Mouse (Mus musculus): Measurements from ENCODE around the gene Uqcc2. TPM values are rescaled to one million over a fixed set of nuclear protein-coding genes. Genes with fewer than 3 reads are reported as not detected.

Uqcc2 gene
- total RNA-seq, 2 experiments from 2014 or later: 323 to 335 TPM

DNA sequence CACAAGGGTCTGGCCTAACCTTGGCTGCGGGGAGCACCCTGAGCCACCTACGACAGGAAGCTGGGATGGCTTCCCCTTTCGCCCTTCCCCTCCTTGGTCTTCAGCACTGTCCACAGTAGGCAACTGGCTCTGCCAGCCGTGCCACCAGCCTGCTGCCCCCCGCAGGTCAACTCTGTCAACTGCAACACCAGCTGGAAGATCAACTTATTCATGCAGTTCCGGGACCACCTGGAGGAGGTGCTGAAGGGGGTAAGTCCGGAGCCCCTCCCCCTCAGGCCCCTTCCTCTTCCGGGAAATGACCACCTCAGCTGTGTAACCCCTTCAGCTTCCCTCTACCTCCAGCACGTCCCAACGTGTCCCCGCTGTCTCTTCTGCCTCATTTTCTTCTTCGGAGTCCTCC, 46.3 kb downstream of the Uqcc2 start:
- intact Hi-C loops (cut with DNase I): no loop called here
- DNase-seq (ENCODE audit: low spot score): no peak

DNA sequence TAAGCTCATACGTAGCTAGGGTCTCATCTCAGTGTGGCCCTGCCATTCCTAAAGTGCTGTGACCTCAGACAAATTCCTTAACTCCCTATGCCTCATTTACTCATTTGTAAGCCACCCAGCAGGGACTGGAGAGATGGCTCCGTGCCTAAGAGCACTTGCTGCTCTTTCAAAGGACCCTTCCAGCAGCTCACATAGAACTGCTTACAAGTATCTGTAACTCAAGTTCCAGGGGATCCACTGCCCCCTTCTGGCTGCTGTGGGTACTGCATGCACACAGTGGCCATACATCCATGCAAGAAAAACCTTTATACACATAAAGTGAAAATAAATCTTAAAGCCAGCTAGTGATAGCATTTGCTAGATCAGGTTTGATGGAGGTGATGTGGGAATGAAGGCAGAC, 48.0 kb downstream of the Uqcc2 start:
- no peak for DNase-seq (ENCODE audit: low spot score)
- intact Hi-C loops (cut with DNase I): loop anchor here (1.0 kb wide), 1 partner anchor 52 kb away; no protein-coding TSS in a partner anchor

GRCm38 (mm10) chr17:27083601-27084000, 50.1 kb downstream of the Uqcc2 start:
- DNase-seq (ENCODE audit: low spot score): no peak
- intact Hi-C loops (cut with DNase I): no loop called here

DNA sequence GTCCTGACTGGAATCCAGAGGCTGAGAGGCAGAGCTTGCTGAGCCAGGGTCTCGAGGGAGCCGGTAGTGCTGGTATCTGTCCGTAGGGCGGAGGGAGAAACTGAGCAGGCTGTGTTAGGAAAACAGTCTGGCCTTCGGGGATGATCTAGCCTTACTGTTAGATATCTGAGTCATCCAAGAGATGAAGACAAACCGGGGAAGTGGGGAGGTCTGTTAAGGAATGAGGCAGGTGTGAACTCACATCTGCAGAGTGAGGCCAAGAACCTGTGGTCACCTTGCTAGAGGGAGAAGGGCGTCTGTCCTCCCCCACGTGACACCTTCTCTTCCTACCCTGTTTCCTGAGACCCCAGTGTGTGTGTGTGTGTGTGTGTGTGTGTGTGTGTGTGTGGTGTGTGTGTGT, 50.9 kb downstream of the Uqcc2 start:
- intact Hi-C loops (cut with DNase I): no loop called here

GRCm38 (mm10) chr17:27081868-27082267, 51.8 kb downstream of the Uqcc2 start:
- intact Hi-C loops (cut with DNase I): no loop called here
- no peak for DNase-seq (ENCODE audit: low spot score)

More for the DNA sequence above, 50.9 kb downstream of the Uqcc2 start:
- DNase-seq (ENCODE audit: low spot score): no peak

- intact Hi-C loops (cut with DNase I): no loop called here
- DNase-seq (ENCODE audit: low spot score): no peak
These were observed 55.2 kb downstream of the Uqcc2 start for GRCm38 (mm10) chr17:27078499-27078898.

GRCm38 (mm10) chr17:27077920-27078319, 55.8 kb downstream of the Uqcc2 start:
- DNase-seq (ENCODE audit: low spot score): no peak
- intact Hi-C loops (cut with DNase I): no loop called here

GRCm38 (mm10) chr17:27077133-27077532, 56.6 kb downstream of the Uqcc2 start:
- DNase-seq (ENCODE audit: low spot score): no peak
- intact Hi-C loops (cut with DNase I): no loop called here

GRCm38 (mm10) chr17:27074849-27075745, 58.6 kb downstream of the Uqcc2 start:
- DNase-seq (ENCODE audit: low spot score): no peak
- intact Hi-C loops (cut with DNase I): no loop called here

GRCm38 (mm10) chr17:27074236-27074635, 59.5 kb downstream of the Uqcc2 start:
- no peak for DNase-seq (ENCODE audit: low spot score)
- intact Hi-C loops (cut with DNase I): no loop called here

DNA sequence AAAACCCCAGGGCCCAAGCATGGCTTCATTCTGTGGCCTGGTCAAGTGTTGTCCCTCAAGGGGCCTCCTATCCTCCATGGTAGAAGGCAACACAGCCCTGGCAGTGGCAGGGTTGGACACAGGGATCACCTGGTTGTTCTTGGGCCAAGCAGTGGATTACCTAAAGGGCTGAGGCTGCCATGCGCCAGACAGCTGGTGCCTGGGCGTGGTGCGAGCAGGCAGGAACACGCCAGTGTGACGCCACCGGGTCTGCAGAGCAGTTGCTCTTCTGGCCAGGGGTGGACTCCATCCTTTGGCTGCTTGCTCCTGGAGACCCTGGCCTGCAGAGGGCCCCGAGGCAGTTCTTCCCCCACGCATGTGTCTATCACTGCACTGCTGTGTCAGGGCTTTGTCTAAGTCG, 59.9 kb downstream of the Uqcc2 start:
- intact Hi-C loops (cut with DNase I): no loop called here
- no peak for DNase-seq (ENCODE audit: low spot score)

DNA sequence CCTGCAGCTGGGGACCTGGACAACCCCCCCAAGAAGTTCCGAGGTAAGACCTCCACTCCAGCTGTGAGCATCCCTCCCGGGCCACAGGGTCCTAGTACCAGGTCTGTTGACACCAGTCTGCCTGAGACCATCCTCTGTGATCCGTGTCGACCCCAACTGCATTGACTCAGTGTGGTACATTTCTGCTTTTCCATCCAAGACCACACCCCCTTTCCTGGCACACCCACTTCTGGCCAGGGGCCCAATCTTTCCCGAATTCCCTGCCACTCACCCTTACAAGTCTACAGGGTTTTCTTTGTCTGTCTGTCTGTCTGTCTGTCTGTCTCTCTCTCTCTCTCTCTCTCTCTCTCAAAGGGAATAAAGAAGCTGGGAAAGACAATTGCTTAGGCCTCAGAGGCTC, 60.6 kb downstream of the Uqcc2 start:
- no peak for DNase-seq (ENCODE audit: low spot score)
- intact Hi-C loops (cut with DNase I): no loop called here

Small RNA genes within 50 kb of the gene (microRNA-seq; reads per million reads assigned to microRNA genes)
- gene Mir7677: not detected

Other genes starting within 250 kb of the Uqcc2 start
- gene Kifc5b, start 216.8 kb downstream of the Uqcc2 start, total RNA-seq (2021): under 1 TPM; 0.44 to 0.48 TPM
- gene Phf1, start 200.9 kb downstream of the Uqcc2 start, total RNA-seq (2021): 10 to 100 TPM; 10.8 to 12.3 TPM
- gene Cuta, start 194.3 kb downstream of the Uqcc2 start, total RNA-seq (2021): 10 to 100 TPM; 91.4 to 92.5 TPM
- 1 to 10 TPM; 5.3 to 5.5 TPM for gene Syngap1, start 192.7 kb downstream of the Uqcc2 start, total RNA-seq (2021)
- gene Zbtb9, start 160.7 kb downstream of the Uqcc2 start, total RNA-seq (2021): 1 to 10 TPM; 2.9 to 3.8 TPM
- gene Bak1, start 104.9 kb downstream of the Uqcc2 start, total RNA-seq (2021): 10 to 100 TPM; 18.2 to 24.2 TPM
- gene Itpr3, start 76.6 kb downstream of the Uqcc2 start, total RNA-seq (2021): 1 to 10 TPM; 4.6 to 6.8 TPM
- 1 to 10 TPM; 8.6 to 9.4 TPM for gene Ip6k3, start 33.9 kb upstream of the Uqcc2 start, total RNA-seq (2021)
- gene Lemd2, start 70.6 kb upstream of the Uqcc2 start, total RNA-seq (2021): 10 to 100 TPM; 28.8 to 29.4 TPM

Measured in heart, postnatal 25 days (tissue).